Mouse (Mus musculus) E14TG2a.4 (cell line): Measurements from ENCODE around the gene Usp46.

Experiments
- H3K27me3 ChIP-seq: 2 replicates; pipeline ENCODE4 v1.6.1; 2014; ENCODE audit warnings: low read length, control low read depth; ENCODE audit not compliant: insufficient read depth
- H3K36me3 ChIP-seq: 2 replicates; pipeline ENCODE4 v1.6.1; 2014; ENCODE audit warnings: low read length, control low read depth; ENCODE audit not compliant: insufficient read depth
- H3K4me1 ChIP-seq: replicated peaks from 2 replicates; pipeline ENCODE4 v1.6.1; 2014; ENCODE audit warnings: low read depth, low read length, control low read depth
- H3K4me3 ChIP-seq: replicated peaks from 2 replicates; pipeline ENCODE4 v1.5.1; 2014; ENCODE audit warnings: mild to moderate bottlenecking, low read length
- H3K9me3 ChIP-seq: 2 replicates; pipeline ENCODE4 v1.6.1; 2014; ENCODE audit warnings: low read length, control low read depth
- CTCF ChIP-seq: conservative IDR thresholded peaks from 2 replicates; pipeline ENCODE4 v1.5.1; 2014; ENCODE audit warnings: low read length
- NANOG ChIP-seq: IDR thresholded peaks from 2 replicates; pipeline ENCODE4 v1.6.1; 2014; ENCODE audit warnings: borderline replicate concordance, low read length, mixed read lengths
- POU5F1 ChIP-seq: IDR thresholded peaks from 2 replicates; pipeline ENCODE4 v1.6.1; 2014; ENCODE audit warnings: low read length, borderline replicate concordance

Gene Usp46

GRCm38 (mm10) chr5:73994850-73995249, 73.4 kb downstream of the Usp46 start:
- H3K4me1 ChIP-seq: no peaks in the 10 kb centered on the region
- peaks cover 11% of the 10 kb centered on the region for H3K36me3 ChIP-seq
- no peaks in the 10 kb centered on the region for H3K27me3 ChIP-seq
- no peaks in the 10 kb centered on the region for H3K9me3 ChIP-seq
- TF ChIP-seq POU5F1: no peak
- no peak for TF ChIP-seq NANOG
- TF ChIP-seq CTCF: no peak
- no peak overlapping the region for H3K4me3 ChIP-seq

- Histone ChIP-seq H3K9me3 (peaks cover under 1% of the 10 kb centered on the region), H3K36me3 (0 out of 2 replicates have a peak, but pooled peaks cover 6% of the 10 kb centered on the region), H3K27me3 (no peaks in the 10 kb centered on the region), H3K4me3 (no peak overlapping the region), H3K4me1 (no peaks in the 10 kb centered on the region)
- TF ChIP-seq CTCF (no peak), NANOG (no peak), POU5F1 (no peak)
Measured at GRCm38 (mm10) chr5:73993538-73993937, 74.7 kb downstream of the Usp46 start.

DNA sequence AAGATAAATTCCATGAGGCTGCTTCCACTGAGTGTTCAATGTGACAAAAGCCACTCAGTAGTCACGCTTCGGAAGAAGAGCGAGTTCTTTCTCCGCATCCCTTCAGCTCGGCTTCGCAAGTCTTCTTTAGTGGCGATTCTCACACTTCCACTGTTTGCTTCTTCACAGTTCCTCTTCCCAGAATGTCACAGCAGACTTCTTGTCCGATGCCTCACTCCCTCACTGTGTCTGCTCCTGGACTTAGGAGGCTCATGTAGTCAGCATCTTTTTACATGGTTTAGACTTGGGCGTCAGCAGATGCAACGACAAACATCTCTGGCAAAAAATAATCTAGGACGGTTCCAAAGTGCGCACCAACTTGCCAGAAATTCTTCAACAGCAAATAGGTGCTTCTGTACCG, 75.9 kb downstream of the Usp46 start:
- TF ChIP-seq CTCF (no peak), NANOG (no peak), POU5F1 (no peak)
- peaks cover 10% of the 10 kb centered on the region for H3K9me3 ChIP-seq
- no peaks in the 10 kb centered on the region for H3K36me3 ChIP-seq
- H3K4me1 ChIP-seq: no peaks in the 10 kb centered on the region
- no peaks in the 10 kb centered on the region for H3K27me3 ChIP-seq
- H3K4me3 ChIP-seq: no peak overlapping the region

DNA sequence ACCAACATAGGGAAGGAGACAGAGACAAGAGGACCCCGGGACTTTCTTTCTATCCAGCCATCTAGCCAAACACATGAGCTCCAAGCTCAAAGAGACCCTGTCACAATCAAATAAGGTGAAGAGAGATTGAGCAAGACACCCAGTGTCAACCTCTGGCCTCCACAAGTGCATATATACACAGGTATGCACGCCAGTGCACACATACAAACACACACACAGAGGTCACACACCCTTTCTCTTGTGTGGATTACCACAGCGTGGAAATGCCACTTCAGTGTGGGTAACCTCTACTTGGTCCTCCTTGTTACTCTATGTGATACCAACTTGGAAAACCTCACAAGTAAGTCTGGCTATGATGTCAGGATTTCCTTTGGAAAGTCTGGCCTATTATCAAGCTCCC, 78.7 kb downstream of the Usp46 start:
- H3K36me3 ChIP-seq: no peaks in the 10 kb centered on the region
- H3K27me3 ChIP-seq: no peaks in the 10 kb centered on the region
- peaks cover 10% of the 10 kb centered on the region for H3K9me3 ChIP-seq
- H3K4me1 ChIP-seq: no peaks in the 10 kb centered on the region
- H3K4me3 ChIP-seq: no peak overlapping the region
- TF ChIP-seq POU5F1 (no peak), CTCF (no peak), NANOG (no peak)

DNA sequence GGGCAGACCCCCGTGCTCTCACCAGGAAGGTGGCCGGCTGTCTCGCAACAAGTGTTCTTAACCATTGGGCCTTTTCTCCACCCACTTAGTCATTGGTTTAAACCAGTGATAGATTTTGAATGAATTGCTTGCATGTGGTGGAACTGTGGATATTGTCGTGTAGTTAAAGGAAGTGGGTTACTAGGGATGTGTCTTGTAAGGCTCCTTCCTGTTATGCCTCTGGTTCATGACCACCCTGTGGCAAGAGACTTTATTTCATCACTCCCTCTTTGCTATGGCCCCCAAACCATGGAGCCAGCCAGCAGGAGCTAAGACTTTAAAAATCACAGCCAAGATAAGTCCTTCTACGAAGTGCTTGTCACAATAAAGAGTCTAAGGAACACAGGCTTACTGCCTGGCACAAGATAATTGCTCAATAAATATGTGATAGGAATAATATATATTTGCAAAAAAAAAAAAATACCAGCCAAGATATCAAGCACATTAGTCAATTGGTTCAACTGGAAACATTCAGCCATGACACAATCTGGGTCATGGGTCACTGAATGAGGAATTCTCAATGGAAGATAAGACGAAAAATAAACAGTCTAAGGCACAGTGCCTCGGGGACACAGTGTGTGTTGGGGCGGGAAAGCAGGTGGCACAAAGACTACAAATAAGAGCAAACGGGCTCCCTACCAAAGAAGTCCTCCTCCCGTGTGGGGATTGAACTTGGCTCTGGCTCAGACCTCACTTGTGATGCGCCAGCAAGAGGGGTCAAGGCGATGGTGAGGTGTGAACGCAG, 80.3 kb downstream of the Usp46 start:
- Histone ChIP-seq H3K4me3 (no peak overlapping the region), H3K4me1 (no peaks in the 10 kb centered on the region), H3K9me3 (peaks cover 10% of the 10 kb centered on the region), H3K27me3 (no peaks in the 10 kb centered on the region), H3K36me3 (no peaks in the 10 kb centered on the region)
- TF ChIP-seq CTCF: no peak
- TF ChIP-seq POU5F1: no peak
- TF ChIP-seq NANOG: no peak

GRCm38 (mm10) chr5:73977426-73977825, 90.8 kb downstream of the Usp46 start:
- Histone ChIP-seq H3K4me3 (no peak overlapping the region), H3K9me3 (no peaks in the 10 kb centered on the region), H3K4me1 (no peaks in the 10 kb centered on the region), H3K27me3 (no peaks in the 10 kb centered on the region), H3K36me3 (no peaks in the 10 kb centered on the region)
- TF ChIP-seq POU5F1 (no peak), CTCF (no peak), NANOG (no peak)

GRCm38 (mm10) chr5:73971701-73972100, 96.5 kb downstream of the Usp46 start:
- H3K36me3 ChIP-seq: no peaks in the 10 kb centered on the region

GRCm38 (mm10) chr5:73970024-73970628, 98.1 kb downstream of the Usp46 start:
- TF ChIP-seq NANOG: no peak
- TF ChIP-seq CTCF: no peak
- TF ChIP-seq POU5F1: no peak
- Histone ChIP-seq H3K9me3 (no peaks in the 10 kb centered on the region), H3K36me3 (no peaks in the 10 kb centered on the region), H3K27me3 (no peaks in the 10 kb centered on the region), H3K4me3 (no peak overlapping the region), H3K4me1 (no peaks in the 10 kb centered on the region)

More at GRCm38 (mm10) chr5:73971701-73972100, 96.5 kb downstream of the Usp46 start:
- H3K4me3 ChIP-seq: no peak overlapping the region
- no peaks in the 10 kb centered on the region for H3K4me1 ChIP-seq
- no peaks in the 10 kb centered on the region for H3K27me3 ChIP-seq
- no peaks in the 10 kb centered on the region for H3K9me3 ChIP-seq
- TF ChIP-seq CTCF (no peak), NANOG (no peak), POU5F1 (no peak)
